Mouse (Mus musculus): ENCODE results near the gene Dpp10. TPM values are rescaled to one million over a fixed set of nuclear protein-coding genes. Genes with fewer than 3 reads are reported as not detected.

Dpp10 gene
- polyA plus RNA-seq, 1 experiment: 19.5 TPM

- TF ChIP-seq CTCF (IDR thresholded peaks at IDR 0.05; ENCODE audit: borderline replicate concordance, extremely low read depth, insufficient read depth, insufficient read length) (no peak), POLR2A (IDR thresholded peaks at IDR 0.05; ENCODE audit: borderline replicate concordance, extremely low read depth, insufficient read depth, insufficient read length, poor library complexity, severe bottlenecking) (no peak)
- DNase-seq (ENCODE audit: low read depth): no peak
These were observed 417.1 kb downstream of the Dpp10 start for GRCm38 (mm10) chr1:123628268-123628667.

- no peak for TF ChIP-seq POLR2A (IDR thresholded peaks at IDR 0.05; ENCODE audit: borderline replicate concordance, extremely low read depth, insufficient read depth, insufficient read length, poor library complexity, severe bottlenecking)
- TF ChIP-seq CTCF (IDR thresholded peaks at IDR 0.05; ENCODE audit: borderline replicate concordance, extremely low read depth, insufficient read depth, insufficient read length): no peak
- DNase-seq (ENCODE audit: low read depth): no peak
These were observed 460.5 kb downstream of the Dpp10 start for GRCm38 (mm10) chr1:123584857-123585256.

GRCm38 (mm10) chr1:123580112-123580511, 465.2 kb downstream of the Dpp10 start:
- no peak for DNase-seq (ENCODE audit: low read depth)
- TF ChIP-seq POLR2A (IDR thresholded peaks at IDR 0.05; ENCODE audit: borderline replicate concordance, extremely low read depth, insufficient read depth, insufficient read length, poor library complexity, severe bottlenecking) (no peak), CTCF (IDR thresholded peaks at IDR 0.05; ENCODE audit: borderline replicate concordance, extremely low read depth, insufficient read depth, insufficient read length) (no peak)

- TF ChIP-seq CTCF (IDR thresholded peaks at IDR 0.05; ENCODE audit: borderline replicate concordance, extremely low read depth, insufficient read depth, insufficient read length): no peak
- no peak for TF ChIP-seq POLR2A (IDR thresholded peaks at IDR 0.05; ENCODE audit: borderline replicate concordance, extremely low read depth, insufficient read depth, insufficient read length, poor library complexity, severe bottlenecking)
- DNase-seq (ENCODE audit: low read depth): peak; percentile 5
These were observed 471.6 kb downstream of the Dpp10 start for GRCm38 (mm10) chr1:123573713-123574112.

GRCm38 (mm10) chr1:123542496-123542895, 502.9 kb downstream of the Dpp10 start:
- no peak for TF ChIP-seq CTCF (IDR thresholded peaks at IDR 0.05; ENCODE audit: borderline replicate concordance, extremely low read depth, insufficient read depth, insufficient read length)
- TF ChIP-seq POLR2A (IDR thresholded peaks at IDR 0.05; ENCODE audit: borderline replicate concordance, extremely low read depth, insufficient read depth, insufficient read length, poor library complexity, severe bottlenecking): no peak
- no peak for DNase-seq (ENCODE audit: low read depth)

- TF ChIP-seq POLR2A (IDR thresholded peaks at IDR 0.05; ENCODE audit: borderline replicate concordance, extremely low read depth, insufficient read depth, insufficient read length, poor library complexity, severe bottlenecking) (no peak), CTCF (IDR thresholded peaks at IDR 0.05; ENCODE audit: borderline replicate concordance, extremely low read depth, insufficient read depth, insufficient read length) (no peak)
These were observed 577.6 kb downstream of the Dpp10 start for GRCm38 (mm10) chr1:123467729-123468128.

GRCm38 (mm10) chr1:123414163-123414562, 631.2 kb downstream of the Dpp10 start:
- TF ChIP-seq CTCF (IDR thresholded peaks at IDR 0.05; ENCODE audit: borderline replicate concordance, extremely low read depth, insufficient read depth, insufficient read length): peak; percentile 21; the same call in 1 of the 2 replicates
- no peak for TF ChIP-seq POLR2A (IDR thresholded peaks at IDR 0.05; ENCODE audit: borderline replicate concordance, extremely low read depth, insufficient read depth, insufficient read length, poor library complexity, severe bottlenecking)
- DNase-seq (ENCODE audit: low read depth): peak; percentile 9

More at GRCm38 (mm10) chr1:123467729-123468128, 577.6 kb downstream of the Dpp10 start:
- DNase-seq (ENCODE audit: low read depth): no peak

GRCm38 (mm10) chr1:123351300-123351699, 694.1 kb downstream of the Dpp10 start:
- TF ChIP-seq CTCF (IDR thresholded peaks at IDR 0.05; ENCODE audit: borderline replicate concordance, extremely low read depth, insufficient read depth, insufficient read length): no peak
- no peak for DNase-seq (ENCODE audit: low read depth)

- DNase-seq (ENCODE audit: low read depth): no peak
- TF ChIP-seq CTCF (IDR thresholded peaks at IDR 0.05; ENCODE audit: borderline replicate concordance, extremely low read depth, insufficient read depth, insufficient read length): no peak
- no peak for TF ChIP-seq POLR2A (IDR thresholded peaks at IDR 0.05; ENCODE audit: borderline replicate concordance, extremely low read depth, insufficient read depth, insufficient read length, poor library complexity, severe bottlenecking)
These were observed 707.5 kb downstream of the Dpp10 start for GRCm38 (mm10) chr1:123337877-123338276.

- DNase-seq (ENCODE audit: low read depth): no peak
- TF ChIP-seq POLR2A (IDR thresholded peaks at IDR 0.05; ENCODE audit: borderline replicate concordance, extremely low read depth, insufficient read depth, insufficient read length, poor library complexity, severe bottlenecking) (no peak), CTCF (IDR thresholded peaks at IDR 0.05; ENCODE audit: borderline replicate concordance, extremely low read depth, insufficient read depth, insufficient read length) (no peak)
These were observed 728.5 kb downstream of the Dpp10 start for GRCm38 (mm10) chr1:123316886-123317285.

Data from brain, embryonic 14.5 days (tissue).